14 mouse cellular contexts compared by ENCODE assay signal in genomic region chr14:21752411-21752810, GRCm38 (mm10). TPM values are rescaled to one million over a fixed set of nuclear protein-coding genes. Genes with fewer than 3 reads are reported as not detected.
DNase-seq lines count a peak whose midpoint lies in the region; ATAC-seq and TF ChIP-seq lines count a peak whose summit lies in the region.
"Had no signal": no experiment of that assay in that cellular context is flagged by ENCODE, and none has a peak within 500 bp of the region (broad histone marks: within the 10 kb centered on the region; RNA-seq: fewer than 3 reads in every experiment).

No protein-coding gene starts in this region.

- H3K9me3 ChIP-seq in intestine, embryonic 14.5 days (ENCODE audit: control insufficient read depth, low read length): no peaks in the 10 kb centered on the region
- H3K9me3 ChIP-seq in intestine, embryonic 15.5 days: no peaks in the 10 kb centered on the region
- H3K9me3 ChIP-seq in midbrain, embryonic 12.5 days: no peaks in the 10 kb centered on the region
- no peaks in the 10 kb centered on the region for H3K9me3 ChIP-seq in midbrain, embryonic 10.5 days (replicated peaks)
- no peaks in the 10 kb centered on the region for H3K9me3 ChIP-seq in limb, embryonic 14.5 days (ENCODE audit: control insufficient read depth, low read length)
- H3K9me3 ChIP-seq in stomach, postnatal 0 days (ENCODE audit: control insufficient read depth, low read length): no peaks in the 10 kb centered on the region

- H3K9ac ChIP-seq in intestine, embryonic 14.5 days (ENCODE audit: low read length): no peak overlapping the region
- no peak overlapping the region for H3K9ac ChIP-seq in intestine, embryonic 15.5 days
- no peak overlapping the region for H3K9ac ChIP-seq in midbrain, embryonic 12.5 days (replicated peaks)
- no peak overlapping the region for H3K9ac ChIP-seq in limb, embryonic 14.5 days (ENCODE audit: low read depth, low read length, severe bottlenecking)
- H3K9ac ChIP-seq in stomach, postnatal 0 days (ENCODE audit: low read length): no peak overlapping the region

- TF ChIP-seq POLR2A in limb, embryonic 14.5 days (IDR thresholded peaks at IDR 0.05; ENCODE audit: borderline replicate concordance, extremely low read depth, insufficient read depth, insufficient read length): no peak

- peaks cover 13% of the 10 kb centered on the region for H3K4me1 ChIP-seq in intestine, embryonic 14.5 days (replicated peaks; ENCODE audit: control insufficient read depth, insufficient read depth, low read length)
- H3K4me1 ChIP-seq in intestine, embryonic 15.5 days (replicated peaks): 0 out of 2 replicates have a peak, but pooled peaks cover 3% of the 10 kb centered on the region
- H3K4me1 ChIP-seq in midbrain, embryonic 12.5 days: peaks cover 16% of the 10 kb centered on the region
- H3K4me1 ChIP-seq in midbrain, embryonic 10.5 days: peaks cover 20% of the 10 kb centered on the region
- peaks cover 12% of the 10 kb centered on the region for H3K4me1 ChIP-seq in limb, embryonic 14.5 days (ENCODE audit: control insufficient read depth, insufficient read depth, low read length)
- no peaks in the 10 kb centered on the region for H3K4me1 ChIP-seq in stomach, postnatal 0 days (replicated peaks; ENCODE audit: control insufficient read depth, insufficient read depth)

- no peak for ATAC-seq in intestine, embryonic 14.5 days (replicated peaks; ENCODE audit: low FRiP score, low TSS enrichment, low read depth)
- ATAC-seq in intestine, embryonic 15.5 days: no peak
- ATAC-seq in midbrain, embryonic 12.5 days (ENCODE audit: low FRiP score, low read depth): no peak
- no peak for ATAC-seq in limb, embryonic 14.5 days (ENCODE audit: low FRiP score, low read depth)
- ATAC-seq in stomach, postnatal 0 days (ENCODE audit: low FRiP score, low TSS enrichment): no peak

- DNase-seq in intestine, embryonic 14.5 days (ENCODE audit: low spot score): no peak
- DNase-seq in midbrain, embryonic 10.5 days (ENCODE audit: low spot score): no peak
- no peak for DNase-seq in limb, embryonic 14.5 days (ENCODE audit: low spot score)
- no peak for DNase-seq in stomach, postnatal 0 days (ENCODE audit: low spot score)
- DNase-seq in layer of hippocampus, adult 9-11 months: no peak
- DNase-seq: adrenal gland, postnatal 36 days; cerebellum, adult 11 months; embryo, embryonic 11 days; kidney, adult 11 months; retina, postnatal 1 day; thymus, postnatal 25 days had no signal

- H3K4me2 ChIP-seq in intestine, embryonic 14.5 days (ENCODE audit: low read length): 0 out of 2 replicates have a peak overlapping the region, but pooled peaks have one; percentile 83
- no peak overlapping the region; the same call in 1 of the 2 replicates for H3K4me2 ChIP-seq in intestine, embryonic 15.5 days (replicated peaks)
- peak overlapping the region; percentile 71; the same call in 1 of the 2 replicates for H3K4me2 ChIP-seq in midbrain, embryonic 12.5 days (replicated peaks)
- H3K4me2 ChIP-seq in limb, embryonic 14.5 days (replicated peaks; ENCODE audit: low read depth, low read length, severe bottlenecking): peak overlapping the region; percentile 55; the same call in 1 of the 2 replicates
- H3K4me2 ChIP-seq in stomach, postnatal 0 days (replicated peaks; ENCODE audit: low read depth): peak overlapping the region; percentile 72; the same call in 1 of the 2 replicates

- WGBS in intestine, embryonic 14.5 days: 94% methylated on average over 3 of the region's 3 CpGs
- 93% methylated on average over 3 of the region's 3 CpGs for WGBS in intestine, embryonic 15.5 days
- 92% methylated on average over 3 of the region's 3 CpGs for WGBS in midbrain, embryonic 12.5 days
- 90% methylated on average over 3 of the region's 3 CpGs for WGBS in midbrain, embryonic 10.5 days
- 92% methylated on average over 3 of the region's 3 CpGs for WGBS in limb, embryonic 14.5 days
- 87% methylated on average over 3 of the region's 3 CpGs for WGBS in stomach, postnatal 0 days

- H3K4me3 ChIP-seq in intestine, embryonic 14.5 days (ENCODE audit: low read depth, low read length): no peak overlapping the region
- no peak overlapping the region for H3K4me3 ChIP-seq in intestine, embryonic 15.5 days (replicated peaks)
- H3K4me3 ChIP-seq in midbrain, embryonic 12.5 days: no peak overlapping the region
- H3K4me3 ChIP-seq in midbrain, embryonic 10.5 days: no peak overlapping the region
- no peak overlapping the region for H3K4me3 ChIP-seq in limb, embryonic 14.5 days (replicated peaks; ENCODE audit: low read length)
- no peak overlapping the region for H3K4me3 ChIP-seq in stomach, postnatal 0 days (ENCODE audit: low read depth, low read length)

- no peak for TF ChIP-seq CTCF in stomach, postnatal 0 days (IDR thresholded peaks at IDR 0.05; ENCODE audit: low read depth)

- no peaks in the 10 kb centered on the region for H3K27me3 ChIP-seq in intestine, embryonic 14.5 days (replicated peaks; ENCODE audit: control insufficient read depth, insufficient read depth, low read length)
- H3K27me3 ChIP-seq in intestine, embryonic 15.5 days (replicated peaks): no peaks in the 10 kb centered on the region
- no peaks in the 10 kb centered on the region for H3K27me3 ChIP-seq in midbrain, embryonic 12.5 days
- H3K27me3 ChIP-seq in midbrain, embryonic 10.5 days (ENCODE audit: low read depth, poor library complexity, severe bottlenecking): no peaks in the 10 kb centered on the region
- no peaks in the 10 kb centered on the region for H3K27me3 ChIP-seq in limb, embryonic 14.5 days (ENCODE audit: control insufficient read depth, insufficient read depth, low read length)
- no peaks in the 10 kb centered on the region for H3K27me3 ChIP-seq in stomach, postnatal 0 days (ENCODE audit: control insufficient read depth, insufficient read depth, low read length)

- no peaks in the 10 kb centered on the region for H3K36me3 ChIP-seq in intestine, embryonic 14.5 days (ENCODE audit: control insufficient read depth, insufficient read depth, low read length)
- H3K36me3 ChIP-seq in intestine, embryonic 15.5 days: no peaks in the 10 kb centered on the region
- H3K36me3 ChIP-seq in midbrain, embryonic 12.5 days: no peaks in the 10 kb centered on the region
- no peaks in the 10 kb centered on the region for H3K36me3 ChIP-seq in midbrain, embryonic 10.5 days
- H3K36me3 ChIP-seq in limb, embryonic 14.5 days (ENCODE audit: control insufficient read depth, insufficient read depth, low read length): no peaks in the 10 kb centered on the region
- H3K36me3 ChIP-seq in stomach, postnatal 0 days (ENCODE audit: control insufficient read depth, insufficient read depth, low read length): no peaks in the 10 kb centered on the region

- H3K27ac ChIP-seq in intestine, embryonic 14.5 days (ENCODE audit: low read depth): no peak overlapping the region
- no peak overlapping the region for H3K27ac ChIP-seq in intestine, embryonic 15.5 days
- no peak overlapping the region for H3K27ac ChIP-seq in midbrain, embryonic 12.5 days (replicated peaks)
- no peak overlapping the region for H3K27ac ChIP-seq in midbrain, embryonic 10.5 days (replicated peaks)
- no peak overlapping the region for H3K27ac ChIP-seq in limb, embryonic 14.5 days (replicated peaks; ENCODE audit: low read depth, low read length)
- H3K27ac ChIP-seq in stomach, postnatal 0 days (replicated peaks): no peak overlapping the region

- TF ChIP-seq EP300 in stomach, postnatal 0 days (optimal IDR thresholded peaks at IDR 0.05): no peak

RNA-seq across cellular contexts. Expression of gene Dusp13, which starts 1.4 kb away (rescaled TPM):
- not detected in 2 replicates for polyA plus RNA-seq in intestine, embryonic 14.5 days (2014; fragmentation: Nextera tagmentation; extraction: Ambion mirVana)
- polyA plus RNA-seq in intestine, embryonic 15.5 days (2015; fragmentation: Nextera tagmentation; extraction: Ambion mirVana): not detected in 2 replicates
- not detected in 2 replicates for polyA plus RNA-seq in midbrain, embryonic 12.5 days (2016; fragmentation: Nextera tagmentation; extraction: Ambion mirVana)
- not detected in 2 replicates for polyA plus RNA-seq in midbrain, embryonic 10.5 days (2016; fragmentation: Nextera tagmentation; extraction: Ambion mirVana)
- 1.5 TPM in 2 replicates for polyA plus RNA-seq in limb, embryonic 14.5 days (2012; rRNA removed)
- 0.55 TPM in 1 of 2 replicates, not detected in the other for polyA plus RNA-seq in limb, embryonic 14.5 days (2014; fragmentation: Nextera tagmentation; extraction: Ambion mirVana)
- 1.9 and 2.5 TPM in 2 replicates for polyA plus RNA-seq in stomach, postnatal 0 days (2015; fragmentation: Nextera tagmentation; extraction: Ambion mirVana)
- polyA plus RNA-seq: heart, embryonic 11.5 days had no signal

RNA-seq across cellular contexts. Expression of gene Samd8, which starts 2.1 kb away (rescaled TPM):
- 9.1 and 10.6 TPM in 2 replicates for polyA plus RNA-seq in intestine, embryonic 14.5 days (2014; fragmentation: Nextera tagmentation; extraction: Ambion mirVana)
- polyA plus RNA-seq in intestine, embryonic 15.5 days (2015; fragmentation: Nextera tagmentation; extraction: Ambion mirVana): 11.6 and 12.9 TPM in 2 replicates
- polyA plus RNA-seq in midbrain, embryonic 12.5 days (2016; fragmentation: Nextera tagmentation; extraction: Ambion mirVana): 14.3 and 15.4 TPM in 2 replicates
- polyA plus RNA-seq in midbrain, embryonic 10.5 days (2016; fragmentation: Nextera tagmentation; extraction: Ambion mirVana): 10.0 and 11.1 TPM in 2 replicates
- polyA plus RNA-seq in limb, embryonic 14.5 days (2012; rRNA removed): 11.4 and 15.1 TPM in 2 replicates
- 12.1 and 12.3 TPM in 2 replicates for polyA plus RNA-seq in limb, embryonic 14.5 days (2014; fragmentation: Nextera tagmentation; extraction: Ambion mirVana)
- polyA plus RNA-seq in stomach, postnatal 0 days (2015; fragmentation: Nextera tagmentation; extraction: Ambion mirVana): 15.3 and 15.9 TPM in 2 replicates

RNA-seq across cellular contexts. Expression of gene Dupd1, which starts 38.0 kb away (rescaled TPM):
- polyA plus RNA-seq in intestine, embryonic 14.5 days (2014; fragmentation: Nextera tagmentation; extraction: Ambion mirVana): not detected in 2 replicates
- polyA plus RNA-seq in intestine, embryonic 15.5 days (2015; fragmentation: Nextera tagmentation; extraction: Ambion mirVana): not detected in 2 replicates
- polyA plus RNA-seq in midbrain, embryonic 12.5 days (2016; fragmentation: Nextera tagmentation; extraction: Ambion mirVana): 0.27 TPM in 1 of 2 replicates, not detected in the other
- polyA plus RNA-seq in midbrain, embryonic 10.5 days (2016; fragmentation: Nextera tagmentation; extraction: Ambion mirVana): not detected in 2 replicates
- polyA plus RNA-seq in limb, embryonic 14.5 days (2012; rRNA removed): 0.47 and 0.50 TPM in 2 replicates
- 0.76 and 0.82 TPM in 2 replicates for polyA plus RNA-seq in limb, embryonic 14.5 days (2014; fragmentation: Nextera tagmentation; extraction: Ambion mirVana)
- not detected in 2 replicates for polyA plus RNA-seq in stomach, postnatal 0 days (2015; fragmentation: Nextera tagmentation; extraction: Ambion mirVana)
- polyA plus RNA-seq: heart, embryonic 11.5 days had no signal
